ENCODE assay signal across 22 mouse cellular contexts in genomic region chr8:49946919-49947612, GRCm38 (mm10).
DNase-seq lines count a peak whose midpoint lies in the region; ATAC-seq and TF ChIP-seq lines count a peak whose summit lies in the region.
"Had no signal": no experiment of that assay in that cellular context is flagged by ENCODE, and none has a peak within 500 bp of the region (broad histone marks: within the 10 kb centered on the region; RNA-seq: fewer than 3 reads in every experiment).

No protein-coding gene starts in this region.

- no peak overlapping the region for H3K4me2 ChIP-seq in liver, embryonic 14.5 days (ENCODE audit: low read depth)
- H3K4me2 ChIP-seq in myocyte (ENCODE audit: low read depth) = no peak overlapping the region
- H3K4me2 ChIP-seq: embryonic facial prominence, embryonic 12.5 days; heart, embryonic 11.5 days; kidney, embryonic 15.5 days; lung, embryonic 15.5 days; neural tube, embryonic 15.5 days had no signal

- WGBS in liver, embryonic 14.5 days (ENCODE audit: insufficient replicate concordance) = 28% methylated on average over 5 of the region's 5 CpGs

- H3K36me3 ChIP-seq in liver, embryonic 14.5 days (replicated peaks; ENCODE audit: control insufficient read depth, insufficient read depth, low read depth) = no peaks in the 10 kb centered on the region
- no peaks in the 10 kb centered on the region for H3K36me3 ChIP-seq in myocyte (ENCODE audit: control insufficient read depth, insufficient read depth)
- H3K36me3 ChIP-seq: embryonic facial prominence, embryonic 12.5 days; hindbrain, embryonic 10.5 days; kidney, embryonic 15.5 days; lung, embryonic 15.5 days; midbrain, embryonic 10.5 days; neural tube, embryonic 15.5 days had no signal

- ATAC-seq in hematopoietic stem cell, adult 5-6 weeks (replicated peaks in 1 of 2; ENCODE audit: insufficient read depth in 1 of 2, low FRiP score in 2 of 2, low TSS enrichment in 1 of 2, low read depth in 1 of 2, poor library complexity in 2 of 2, severe bottlenecking in 2 of 2) = peak; percentile 58 to 76; a peak in 3 of 4 replicates
- ATAC-seq in liver, embryonic 14.5 days (ENCODE audit: insufficient read depth) = peak; percentile 58
- ATAC-seq: hindbrain, embryonic 16.5 days had no signal

- H3K9me3 ChIP-seq in liver, embryonic 14.5 days (ENCODE audit: control insufficient read depth, low read length) = no peaks in the 10 kb centered on the region
- H3K9me3 ChIP-seq: embryonic facial prominence, embryonic 12.5 days; hindbrain, embryonic 10.5 days; kidney, embryonic 15.5 days; lung, embryonic 15.5 days; midbrain, embryonic 10.5 days; neural tube, embryonic 15.5 days had no signal

- peak; percentile 2 for DNase-seq in thymus, postnatal 0 days (ENCODE audit: low spot score)
- DNase-seq in thymus, postnatal 25 days = no peak
- peak; percentile 1 to 15 (median 13) for DNase-seq in liver, embryonic 14.5 days (ENCODE audit: low read depth in 3 of 3, low spot score in 3 of 3)
- no peak for DNase-seq in cerebellum, postnatal 14 days
- DNase-seq in layer of hippocampus, adult 8-10 months (ENCODE audit: low spot score in 2 of 2) = no peak
- no peak for DNase-seq in lung, postnatal 10 days
- DNase-seq: cerebellum, adult 9-11 months; gastrocnemius, adult 2 months; kidney, adult 11 months; kidney, postnatal 36 days; lung, postnatal 4 days; thymus, adult 18-20 months had no signal

- H3K79me2 ChIP-seq in myocyte (ENCODE audit: control insufficient read depth, insufficient read depth) = no peaks in the 10 kb centered on the region

- no peak overlapping the region for H3K9ac ChIP-seq in liver, embryonic 14.5 days (replicated peaks)
- H3K9ac ChIP-seq: embryonic facial prominence, embryonic 12.5 days; kidney, embryonic 15.5 days; lung, embryonic 15.5 days; neural tube, embryonic 15.5 days had no signal

- no peaks in the 10 kb centered on the region for H3K27me3 ChIP-seq in liver, embryonic 14.5 days (ENCODE audit: control insufficient read depth, insufficient read depth, low read length)
- H3K27me3 ChIP-seq in myocyte (ENCODE audit: control insufficient read depth, insufficient read depth, insufficient read length) = no peaks in the 10 kb centered on the region
- H3K27me3 ChIP-seq: embryonic facial prominence, embryonic 12.5 days; kidney, embryonic 15.5 days; lung, embryonic 15.5 days; neural tube, embryonic 15.5 days had no signal

- H3K27ac ChIP-seq in liver, embryonic 14.5 days = no peak overlapping the region
- H3K27ac ChIP-seq: embryonic facial prominence, embryonic 12.5 days; gastrocnemius, adult 2 months; hindbrain, embryonic 10.5 days; kidney, embryonic 15.5 days; lung, embryonic 15.5 days; midbrain, embryonic 10.5 days; neural tube, embryonic 15.5 days had no signal

- TF ChIP-seq EP300 in liver, embryonic 14.5 days (IDR thresholded peaks at IDR 0.05; ENCODE audit: low read depth) = no peak

- H3K4me3 ChIP-seq in liver, embryonic 14.5 days (ENCODE audit: insufficient read depth in 1 of 2, low read depth in 2 of 2, low read length in 2 of 2) = no peak overlapping the region
- H3K4me3 ChIP-seq in myocyte = no peak overlapping the region
- H3K4me3 ChIP-seq: embryonic facial prominence, embryonic 12.5 days; gastrocnemius, adult 2 months; hindbrain, embryonic 10.5 days; kidney, embryonic 15.5 days; lung, embryonic 15.5 days; midbrain, embryonic 10.5 days; neural tube, embryonic 15.5 days had no signal

- H3ac ChIP-seq in myocyte (ENCODE audit: control insufficient read depth, insufficient read length) = no peak overlapping the region

- no peak for TF ChIP-seq POLR2A in myocyte (IDR thresholded peaks at IDR 0.05; ENCODE audit: insufficient read length, low read depth)

- no peaks in the 10 kb centered on the region for H3K4me1 ChIP-seq in liver, embryonic 14.5 days (replicated peaks; ENCODE audit: control insufficient read depth in 2 of 2, insufficient read depth in 2 of 2, low read length in 1 of 2)
- H3K4me1 ChIP-seq: embryonic facial prominence, embryonic 12.5 days; hindbrain, embryonic 10.5 days; kidney, embryonic 15.5 days; lung, embryonic 15.5 days; neural tube, embryonic 15.5 days had no signal

- TF ChIP-seq CTCF in liver, embryonic 14.5 days (IDR thresholded peaks at IDR 0.05; ENCODE audit: low read depth) = no peak

TF ChIP-seq in myocyte, 11 proteins besides CTCF, POLR2A, EP300 and RAD21:
- TF ChIP-seq REST (IDR thresholded peaks at IDR 0.05; ENCODE audit: insufficient read depth, insufficient read length) (no peak), E2F4 (IDR thresholded peaks at IDR 0.05; ENCODE audit: insufficient read depth) (no peak), CEBPB (IDR thresholded peaks at IDR 0.05; ENCODE audit: insufficient read depth, poor library complexity, severe bottlenecking) (peak; percentile 52; the same call in 1 of the 2 replicates), POLR2AphosphoS2 (IDR thresholded peaks at IDR 0.05; ENCODE audit: insufficient read length, low read depth) (no peak), MAX (IDR thresholded peaks at IDR 0.05; ENCODE audit: low read depth) (no peak)

Comparison
In these comparisons a context has a peak if more than half of its experiments do, and no peak if none do; other contexts are left out.
1. DNase-seq: peak in thymus, postnatal 0 days (single experiment) and liver, embryonic 14.5 days (3 of 3); none in thymus, postnatal 25 days (single experiment), cerebellum, postnatal 14 days (0 of 2), layer of hippocampus, adult 8-10 months (0 of 2) and lung, postnatal 10 days (single experiment).